Mouse (Mus musculus): ENCODE measurements around the gene Gtf2h2. TPM values are rescaled to one million over a fixed set of nuclear protein-coding genes. Genes with fewer than 3 reads are reported as not detected.
"Not testable (repeated sequence)": the region's sequence is repeated elsewhere in the genome, so short reads cannot be mapped to it uniquely, and the experiment has no call there.

Gene Gtf2h2
- polyA plus RNA-seq, 1 experiment from 2014 or later, result 71.7 TPM

GRCm38 (mm10) chr13:100440116-100440515 lies 52.3 kb downstream of the Gtf2h2 start:
- H3K9ac ChIP-seq (ENCODE audit: low read depth, low read length), result no peak overlapping the region
- H3K27me3 ChIP-seq (ENCODE audit: control insufficient read depth, insufficient read depth, low read depth, low read length), result no peaks in the 10 kb centered on the region
- WGBS, result 65% methylated on average over 3 of the region's 3 CpGs
- H3K4me3 ChIP-seq (ENCODE audit: low read depth, low read length), result no peak overlapping the region
- ATAC-seq, result no peak
- no peak overlapping the region for H3K27ac ChIP-seq (ENCODE audit: low read length)
- H3K4me1 ChIP-seq (ENCODE audit: control insufficient read depth, insufficient read depth, low read length), result no peaks in the 10 kb centered on the region
- H3K36me3 ChIP-seq (ENCODE audit: control insufficient read depth, insufficient read depth, low read length), result no peaks in the 10 kb centered on the region
- no peak overlapping the region for H3K4me2 ChIP-seq (ENCODE audit: low read length)
- H3K9me3 ChIP-seq (replicated peaks; ENCODE audit: control insufficient read depth, low read length, poor library complexity, severe bottlenecking), result no peaks in the 10 kb centered on the region

GRCm38 (mm10) chr13:100438701-100439100 lies 53.7 kb downstream of the Gtf2h2 start:
- Histone ChIP-seq H3K4me3 (ENCODE audit: low read depth, low read length) (no peak overlapping the region), H3K9ac (ENCODE audit: low read depth, low read length) (no peak overlapping the region), H3K27me3 (ENCODE audit: control insufficient read depth, insufficient read depth, low read depth, low read length) (no peaks in the 10 kb centered on the region), H3K4me2 (ENCODE audit: low read length) (no peak overlapping the region), H3K9me3 (replicated peaks; ENCODE audit: control insufficient read depth, low read length, poor library complexity, severe bottlenecking) (no peaks in the 10 kb centered on the region), H3K27ac (ENCODE audit: low read length) (no peak overlapping the region), H3K4me1 (ENCODE audit: control insufficient read depth, insufficient read depth, low read length) (no peaks in the 10 kb centered on the region), H3K36me3 (ENCODE audit: control insufficient read depth, insufficient read depth, low read length) (no peaks in the 10 kb centered on the region)
- no peak for ATAC-seq
- WGBS, result 70% methylated on average over 1 of the region's 1 CpGs

- no peaks in the 10 kb centered on the region for H3K27me3 ChIP-seq (ENCODE audit: control insufficient read depth, insufficient read depth, low read depth, low read length)
- ATAC-seq, result no peak
- WGBS, result 76% methylated on average over 3 of the region's 3 CpGs
Measured at GRCm38 (mm10) chr13:100437322-100437825, 55.0 kb downstream of the Gtf2h2 start.

GRCm38 (mm10) chr13:100436556-100437163 lies 55.7 kb downstream of the Gtf2h2 start:
- H3K4me3 ChIP-seq (ENCODE audit: low read depth, low read length); H3K9ac ChIP-seq (ENCODE audit: low read depth, low read length); H3K9me3 ChIP-seq (replicated peaks; ENCODE audit: control insufficient read depth, low read length, poor library complexity, severe bottlenecking); H3K4me1 ChIP-seq (ENCODE audit: control insufficient read depth, insufficient read depth, low read length); H3K36me3 ChIP-seq (ENCODE audit: control insufficient read depth, insufficient read depth, low read length); H3K27me3 ChIP-seq (ENCODE audit: control insufficient read depth, insufficient read depth, low read depth, low read length); ATAC-seq; H3K4me2 ChIP-seq (ENCODE audit: low read length); H3K27ac ChIP-seq (ENCODE audit: low read length): not testable (repeated sequence)
- 78% methylated on average over 1 of the region's 1 CpGs for WGBS

More at GRCm38 (mm10) chr13:100437322-100437825, 55.0 kb downstream of the Gtf2h2 start:
- no peak overlapping the region for H3K9ac ChIP-seq (ENCODE audit: low read depth, low read length)
- no peaks in the 10 kb centered on the region for H3K4me1 ChIP-seq (ENCODE audit: control insufficient read depth, insufficient read depth, low read length)
- no peak overlapping the region for H3K4me3 ChIP-seq (ENCODE audit: low read depth, low read length)
- no peak overlapping the region for H3K4me2 ChIP-seq (ENCODE audit: low read length)
- H3K9me3 ChIP-seq (replicated peaks; ENCODE audit: control insufficient read depth, low read length, poor library complexity, severe bottlenecking), result no peaks in the 10 kb centered on the region
- H3K27ac ChIP-seq (ENCODE audit: low read length), result no peak overlapping the region
- H3K36me3 ChIP-seq (ENCODE audit: control insufficient read depth, insufficient read depth, low read length), result no peaks in the 10 kb centered on the region

GRCm38 (mm10) chr13:100419958-100420357 lies 72.4 kb downstream of the Gtf2h2 start:
- not testable (repeated sequence) for H3K4me1 ChIP-seq (ENCODE audit: control insufficient read depth, insufficient read depth, low read length); H3K27ac ChIP-seq (ENCODE audit: low read length); H3K9ac ChIP-seq (ENCODE audit: low read depth, low read length); H3K27me3 ChIP-seq (ENCODE audit: control insufficient read depth, insufficient read depth, low read depth, low read length); H3K36me3 ChIP-seq (ENCODE audit: control insufficient read depth, insufficient read depth, low read length); H3K4me2 ChIP-seq (ENCODE audit: low read length); H3K9me3 ChIP-seq (replicated peaks; ENCODE audit: control insufficient read depth, low read length, poor library complexity, severe bottlenecking); H3K4me3 ChIP-seq (ENCODE audit: low read depth, low read length); ATAC-seq
- 91% methylated on average over 7 of the region's 7 CpGs for WGBS

- H3K27me3 ChIP-seq (ENCODE audit: control insufficient read depth, insufficient read depth, low read depth, low read length), result no peaks in the 10 kb centered on the region
- H3K4me2 ChIP-seq (ENCODE audit: low read length), result no peak overlapping the region
- no peaks in the 10 kb centered on the region for H3K36me3 ChIP-seq (ENCODE audit: control insufficient read depth, insufficient read depth, low read length)
- 62% methylated on average over 1 of the region's 1 CpGs for WGBS
- 0 out of 2 replicates have a peak, but pooled peaks cover 5% of the 10 kb centered on the region for H3K9me3 ChIP-seq (replicated peaks; ENCODE audit: control insufficient read depth, low read length, poor library complexity, severe bottlenecking)
- ATAC-seq, result no peak
- H3K4me3 ChIP-seq (ENCODE audit: low read depth, low read length), result no peak overlapping the region
- H3K4me1 ChIP-seq (ENCODE audit: control insufficient read depth, insufficient read depth, low read length), result no peaks in the 10 kb centered on the region
- H3K27ac ChIP-seq (ENCODE audit: low read length), result no peak overlapping the region
- no peak overlapping the region for H3K9ac ChIP-seq (ENCODE audit: low read depth, low read length)
Measured at GRCm38 (mm10) chr13:100414428-100414827, 78.0 kb downstream of the Gtf2h2 start.

Other genes starting within 250 kb of the Gtf2h2 start
- 0.15 and 0.16 TPM in 2 replicates for gene Naip5, start 246.3 kb downstream of the Gtf2h2 start, polyA plus RNA-seq (2015; fragmentation: Nextera tagmentation; extraction: Ambion mirVana)
- 0.06 TPM in 1 of 2 replicates, not detected in the other for gene Naip6, start 174.9 kb downstream of the Gtf2h2 start, polyA plus RNA-seq (2015; fragmentation: Nextera tagmentation; extraction: Ambion mirVana)
- gene Naip1, start 39.7 kb downstream of the Gtf2h2 start, polyA plus RNA-seq (2015; fragmentation: Nextera tagmentation; extraction: Ambion mirVana), result not detected in 2 replicates
- gene Ocln, start 60.1 kb upstream of the Gtf2h2 start, polyA plus RNA-seq (2015; fragmentation: Nextera tagmentation; extraction: Ambion mirVana), result 9.4 and 9.9 TPM in 2 replicates
- gene Marveld2, start 124.4 kb upstream of the Gtf2h2 start, polyA plus RNA-seq (2015; fragmentation: Nextera tagmentation; extraction: Ambion mirVana), result 2.7 and 3.3 TPM in 2 replicates
- 307 and 315 TPM in 2 replicates for gene Ak6, start 158.4 kb upstream of the Gtf2h2 start, polyA plus RNA-seq (2015; fragmentation: Nextera tagmentation; extraction: Ambion mirVana)
- gene Rad17, start 158.5 kb upstream of the Gtf2h2 start, polyA plus RNA-seq (2015; fragmentation: Nextera tagmentation; extraction: Ambion mirVana), result 18.0 and 18.4 TPM in 2 replicates
- gene Taf9, start 159.0 kb upstream of the Gtf2h2 start, polyA plus RNA-seq (2015; fragmentation: Nextera tagmentation; extraction: Ambion mirVana), result 30.4 and 36.6 TPM in 2 replicates
- gene Ccdc125, start 177.1 kb upstream of the Gtf2h2 start, polyA plus RNA-seq (2015; fragmentation: Nextera tagmentation; extraction: Ambion mirVana), result 1.6 TPM in 2 replicates
- 39.3 and 42.0 TPM in 2 replicates for gene Cdk7, start 238.4 kb upstream of the Gtf2h2 start, polyA plus RNA-seq (2015; fragmentation: Nextera tagmentation; extraction: Ambion mirVana)

All from midbrain, embryonic 16.5 days (tissue).